Mouse (Mus musculus): Measurements from ENCODE around the gene Zfp160. TPM values are rescaled to one million over a fixed set of nuclear protein-coding genes. Genes with fewer than 3 reads are reported as not detected.
A peak's percentile ranks its signal among the peaks of the same experiment; 100 is the strongest.
"Not testable (repeated sequence)": the region's sequence is repeated elsewhere in the genome, so short reads cannot be mapped to it uniquely, and the experiment has no call there.

Zfp160 gene
- 10 to 100 TPM; 22.6 to 25.1 TPM for polyA plus RNA-seq (2017; shearing (Covaris generic))

- peak; percentile 99 for ATAC-seq
Observed at GRCm38 (mm10) chr17:21008382-21009331, at the start of gene Zfp160. Gene Zfp160, plus strand, starts transcription at chr17:21008903.

- ATAC-seq = no peak
Observed at GRCm38 (mm10) chr17:20960386-20960785, 48.3 kb upstream of the Zfp160 start.

GRCm38 (mm10) chr17:20965421-20965820 is 43.3 kb upstream of the Zfp160 start:
- ATAC-seq = no peak

DNA sequence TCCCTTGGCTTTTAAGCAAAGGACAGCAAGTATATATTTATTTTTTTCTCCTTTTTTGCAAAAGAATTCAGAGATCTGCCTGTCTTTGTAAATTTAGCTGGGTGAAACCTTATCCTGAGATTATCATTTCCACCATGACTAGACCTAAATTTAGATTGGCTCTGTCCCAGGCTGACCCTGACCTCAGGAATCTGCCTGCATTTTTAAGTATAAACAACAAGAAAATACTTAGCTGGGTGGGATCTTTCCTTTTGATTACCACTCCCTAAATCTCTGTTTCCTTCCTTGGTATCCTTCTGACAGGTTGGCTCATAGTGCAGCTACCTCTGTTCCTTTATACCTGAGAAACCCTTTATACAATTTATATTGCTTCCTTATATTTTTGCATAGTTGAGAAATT is 42.0 kb upstream of the Zfp160 start:
- ATAC-seq = no peak

DNA sequence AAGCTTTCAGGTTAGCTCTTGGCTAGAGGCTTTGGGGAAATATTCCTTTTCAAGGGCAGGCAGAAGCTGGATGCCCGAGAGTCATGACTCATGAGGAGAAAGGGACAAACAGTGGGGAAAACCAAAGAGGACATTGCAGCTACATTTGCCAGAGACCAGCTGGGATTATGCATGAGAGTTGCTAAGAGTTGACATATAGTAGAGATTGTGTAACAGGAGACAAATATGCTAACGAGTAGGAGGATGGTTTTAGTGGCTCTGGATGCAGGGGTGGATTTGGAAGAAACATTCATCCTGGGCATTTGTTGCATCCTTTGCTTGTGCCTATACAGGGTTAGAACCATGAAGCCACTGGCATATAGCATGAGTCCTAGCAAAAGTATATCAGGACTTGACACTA is 15.0 kb upstream of the Zfp160 start:
- no peak for ATAC-seq

- no peak for ATAC-seq
Observed at GRCm38 (mm10) chr17:20996364-20996763, 12.3 kb upstream of the Zfp160 start, which contains the start of gene Vmn1r233. Gene Vmn1r233, minus strand, starts transcription at chr17:20996464.

GRCm38 (mm10) chr17:21009726-21010125 is 1.0 kb downstream of the Zfp160 start:
- ATAC-seq = no peak

- ATAC-seq = no peak
Observed at GRCm38 (mm10) chr17:21018410-21019080, 9.8 kb downstream of the Zfp160 start.

DNA sequence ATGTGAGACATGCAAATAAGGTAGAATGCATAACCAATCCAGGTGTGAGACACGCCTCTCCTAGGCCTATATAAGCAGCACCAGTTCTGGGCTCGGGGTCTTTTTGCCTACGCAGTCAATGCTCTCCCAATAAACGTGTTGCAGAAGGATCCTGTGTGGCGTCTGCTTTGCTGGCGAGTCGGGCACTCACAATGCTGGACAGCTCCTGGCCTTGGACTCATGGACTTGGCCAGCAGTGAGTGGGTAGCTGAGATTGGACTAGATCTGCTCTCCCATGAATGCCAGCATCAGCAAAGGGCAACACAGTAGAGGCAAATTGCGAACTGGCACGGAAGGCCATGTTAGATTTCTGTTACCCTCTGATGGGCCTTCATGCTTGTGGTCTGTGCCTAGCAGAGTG is 39.3 kb downstream of the Zfp160 start:
- not testable (repeated sequence) for ATAC-seq

DNA sequence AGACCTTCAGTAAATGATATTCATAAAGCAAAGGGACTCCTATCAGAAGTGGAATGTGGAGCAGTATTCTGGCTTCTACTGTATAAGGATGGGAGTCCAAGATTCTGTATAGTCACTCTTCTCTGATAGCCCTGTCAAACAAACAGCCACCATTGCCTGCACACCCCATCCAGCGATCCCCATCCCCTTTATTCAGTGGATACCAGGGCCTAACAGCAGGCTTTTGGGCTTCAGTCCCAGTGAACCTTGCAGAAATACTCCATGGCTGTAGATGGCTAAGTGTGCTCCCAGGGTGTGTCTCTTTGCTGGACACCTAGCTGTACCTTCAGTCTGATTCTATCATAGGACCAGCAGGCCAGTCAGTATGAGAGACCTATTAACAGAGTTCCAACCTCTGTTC is 42.2 kb downstream of the Zfp160 start:
- no peak for ATAC-seq

DNA sequence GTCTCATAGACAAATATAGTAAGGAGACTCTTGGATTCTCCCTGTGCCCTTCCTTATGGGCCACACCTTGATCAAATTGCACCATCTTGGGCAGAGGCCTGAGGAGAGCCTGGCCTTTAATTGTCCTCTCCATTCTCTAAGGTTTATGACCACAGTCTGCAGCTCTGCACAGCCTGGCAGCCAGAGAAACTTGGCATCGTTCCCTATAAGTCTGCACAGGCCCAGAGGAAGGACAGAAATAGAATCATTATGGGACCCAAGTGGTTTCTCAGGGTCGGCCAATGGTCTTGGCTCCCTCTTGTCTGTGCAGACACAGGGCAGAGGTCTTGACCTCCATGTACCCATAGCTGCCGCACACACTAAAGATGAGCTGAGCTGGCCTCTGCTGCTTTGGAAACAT is 42.6 kb downstream of the Zfp160 start:
- ATAC-seq = not testable (repeated sequence)

GRCm38 (mm10) chr17:21051919-21052318 is 43.2 kb downstream of the Zfp160 start:
- not testable (repeated sequence) for ATAC-seq

- no peak for ATAC-seq
Observed at GRCm38 (mm10) chr17:21053267-21053666, 44.6 kb downstream of the Zfp160 start.

DNA sequence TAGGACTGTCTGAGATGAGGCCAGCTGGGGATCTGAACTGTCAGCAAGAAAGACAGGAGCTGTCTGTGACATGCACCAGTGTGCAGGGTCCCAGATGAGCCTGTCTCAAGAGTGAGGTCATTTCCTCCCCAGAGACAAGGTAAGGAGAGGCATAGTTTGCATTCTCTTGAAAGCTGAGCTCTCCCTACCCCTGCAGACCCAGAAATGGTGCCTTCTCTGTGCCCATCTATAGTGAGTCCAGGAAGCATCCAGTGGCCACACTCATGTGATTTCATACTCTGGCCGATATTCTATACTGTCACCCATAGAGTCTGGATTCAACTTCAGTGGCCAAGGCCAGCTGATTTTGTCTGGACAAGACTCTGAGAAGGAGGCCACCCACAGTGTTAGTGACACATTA is 46.4 kb downstream of the Zfp160 start:
- not testable (repeated sequence) for ATAC-seq

- no peak for ATAC-seq
Observed at GRCm38 (mm10) chr17:21065501-21065900, 56.8 kb downstream of the Zfp160 start.

GRCm38 (mm10) chr17:21067036-21067435 is 58.3 kb downstream of the Zfp160 start:
- ATAC-seq = no peak

DNA sequence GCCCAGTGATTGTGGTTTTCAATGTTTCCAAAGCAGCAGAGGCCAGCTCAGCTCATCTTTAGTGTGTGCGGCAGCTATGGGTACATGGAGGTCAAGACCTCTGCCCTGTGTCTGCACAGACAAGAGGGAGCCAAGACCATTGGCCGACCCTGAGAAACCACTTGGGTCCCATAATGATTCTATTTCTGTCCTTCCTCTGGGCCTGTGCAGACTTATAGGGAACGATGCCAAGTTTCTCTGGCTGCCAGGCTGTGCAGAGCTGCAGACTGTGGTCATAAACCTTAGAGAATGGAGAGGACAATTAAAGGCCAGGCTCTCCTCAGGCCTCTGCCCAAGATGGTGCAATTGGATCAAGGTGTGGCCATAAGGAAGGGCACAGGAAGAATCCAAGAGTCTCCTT is 60.7 kb downstream of the Zfp160 start:
- ATAC-seq = not testable (repeated sequence)

DNA sequence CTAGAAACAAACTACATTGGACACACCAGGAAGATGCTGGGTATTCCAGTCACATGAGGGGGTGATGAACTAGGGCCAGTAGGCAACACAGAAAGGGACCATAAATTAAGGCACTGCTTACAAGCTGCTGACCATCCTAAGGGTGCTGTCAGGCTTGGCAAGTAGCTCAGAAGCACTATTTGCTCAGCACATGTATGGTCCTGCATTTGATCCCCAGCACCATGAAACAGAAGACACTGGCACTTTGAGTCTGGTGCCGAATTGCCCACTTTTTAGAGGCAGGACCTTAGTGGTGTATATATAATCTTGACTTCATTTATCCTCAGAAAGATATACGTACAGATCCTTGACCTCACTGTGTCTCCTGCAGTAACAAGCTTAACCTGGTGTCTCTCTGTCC is 62.3 kb downstream of the Zfp160 start:
- not testable (repeated sequence) for ATAC-seq

Other genes starting within 250 kb of the Zfp160 start
- gene Vmn1r228, start 222.7 kb upstream of the Zfp160 start, polyA plus RNA-seq (2017; shearing (Covaris generic)) = under 1 TPM in 1 of 2 experiments, not detected in 1; 0.17 TPM
- gene Vmn1r229, start 197.3 kb upstream of the Zfp160 start, polyA plus RNA-seq (2017; shearing (Covaris generic)) = under 1 TPM in 1 of 2 experiments, not detected in 1; 0.05 TPM
- gene Vmn1r230, start 168.5 kb upstream of the Zfp160 start, polyA plus RNA-seq (2017; shearing (Covaris generic)) = not detected
- gene Vmn1r231, start 103.8 kb upstream of the Zfp160 start, polyA plus RNA-seq (2017; shearing (Covaris generic)) = under 1 TPM in 1 of 2 experiments, not detected in 1; 0.21 TPM
- gene Vmn1r232, start 89.2 kb upstream of the Zfp160 start, polyA plus RNA-seq (2017; shearing (Covaris generic)) = not detected
- gene Ppp2r1a, start 63.6 kb upstream of the Zfp160 start, polyA plus RNA-seq (2017; shearing (Covaris generic)) = 100 to 1,000 TPM; 182 to 225 TPM
- not detected for gene Vmn1r233, start 12.4 kb upstream of the Zfp160 start, polyA plus RNA-seq (2017; shearing (Covaris generic))
- gene Vmn1r234, start 217.2 kb downstream of the Zfp160 start, polyA plus RNA-seq (2017; shearing (Covaris generic)) = not detected
- under 1 TPM in 1 of 2 experiments, not detected in 1; 0.30 TPM for gene Vmn1r235, start 247.5 kb downstream of the Zfp160 start, polyA plus RNA-seq (2017; shearing (Covaris generic))